Mouse (Mus musculus) MEL (cell line): ENCODE data around the gene Nptx1. TPM values are rescaled to one million over a fixed set of nuclear protein-coding genes. Genes with fewer than 3 reads are reported as not detected.

Experiments
- DNase-seq: peaks from one replicate; pipeline ENCODE4 v3.0.0; 2011; ENCODE audit warnings: low read depth, low spot score
- H3K27ac ChIP-seq: 2 replicates; pipeline ENCODE4 v1.5.1; 2012; ENCODE audit warnings: low read depth, mild to moderate bottlenecking, control low read depth, low read length, moderate library complexity; ENCODE audit not compliant: control insufficient read depth
- H3K27me3 ChIP-seq, 2 experiments: fragments of 150-350 bp in 1 of 2; sonication (generic) in 1 of 2; 2 replicates each; pipeline ENCODE4 v1.6.1; 2012; ENCODE audit warnings: low read length in 2 of 2, mild to moderate bottlenecking in 2 of 2, improper control_type of control experiment in 1 of 2, moderate library complexity in 1 of 2; ENCODE audit not compliant: insufficient read depth in 2 of 2, control insufficient read depth in 1 of 2
- H3K36me3 ChIP-seq, 2 experiments: 2 replicates each; pipeline ENCODE4 v1.6.1; 2012 to 2014; ENCODE audit warnings: low read length in 2 of 2, improper control_type of control experiment in 1 of 2, inconsistent platforms in 1 of 2, mild to moderate bottlenecking in 1 of 2; ENCODE audit not compliant: insufficient read depth in 2 of 2, control insufficient read depth in 1 of 2
- H3K4me1 ChIP-seq, 2 experiments: fragments of 150-350 bp in 1 of 2; sonication (generic) in 1 of 2; 2 replicates each; pipeline ENCODE4 v1.6.1; 2012; ENCODE audit warnings: low read length in 2 of 2, improper control_type of control experiment in 1 of 2, mild to moderate bottlenecking in 1 of 2; ENCODE audit not compliant: insufficient read depth in 2 of 2, control insufficient read depth in 1 of 2
- H3K4me3 ChIP-seq, 2 experiments: fragments of 150-350 bp in 1 of 2; sonication (generic) in 1 of 2; 2 replicates each; pipeline ENCODE4 v1.5.1; 2012; ENCODE audit warnings: low read depth in 2 of 2, low read length in 2 of 2, mild to moderate bottlenecking in 2 of 2, moderate library complexity in 2 of 2, control low read depth in 1 of 2, improper control_type of control experiment in 1 of 2; ENCODE audit not compliant: control insufficient read depth in 1 of 2, insufficient read depth in 1 of 2
- H3K79me2 ChIP-seq: 2 replicates; pipeline ENCODE4 v1.6.1; 2012; ENCODE audit warnings: mild to moderate bottlenecking, low read length, moderate library complexity; ENCODE audit not compliant: control insufficient read depth, poor library complexity, insufficient read depth
- H3K9ac ChIP-seq: 2 replicates; pipeline ENCODE4 v1.6.1; 2012; ENCODE audit warnings: low read depth, mild to moderate bottlenecking, control low read depth, low read length, moderate library complexity; ENCODE audit not compliant: control insufficient read depth, poor library complexity, severe bottlenecking
- H3K9me3 ChIP-seq: fragments of 150-350 bp; sonication (generic); replicated peaks from 2 replicates; pipeline ENCODE4 v1.6.1; 2012; ENCODE audit warnings: mild to moderate bottlenecking, low read length, improper control_type of control experiment, moderate library complexity; ENCODE audit not compliant: insufficient read depth
- BHLHE40 ChIP-seq: IDR thresholded peaks from 2 replicates; pipeline ENCODE4 v1.6.1; 2012; ENCODE audit warnings: low read depth, mild to moderate bottlenecking, inconsistent platforms, low read length, improper control_type of control experiment, borderline replicate concordance
- CHD1 ChIP-seq: IDR thresholded peaks from 2 replicates; pipeline ENCODE4 v1.6.1; 2012; ENCODE audit warnings: low read depth, mild to moderate bottlenecking, inconsistent platforms, low read length, improper control_type of control experiment
- CTCF ChIP-seq, 3 experiments: IDR thresholded peaks in 2 of 3; conservative IDR thresholded peaks in 1 of 3; 2 replicates each; pipeline ENCODE4 v1.5.1; 2011 to 2012; ENCODE audit warnings: low read length in 3 of 3, low read depth in 2 of 3, mild to moderate bottlenecking in 2 of 3, improper control_type of control experiment in 1 of 3, inconsistent platforms in 1 of 3, mixed read lengths in 1 of 3, moderate library complexity in 1 of 3; ENCODE audit not compliant: control insufficient read depth in 1 of 3, insufficient read depth in 1 of 3, poor library complexity in 1 of 3, severe bottlenecking in 1 of 3
- E2F4 ChIP-seq: IDR thresholded peaks from 2 replicates; pipeline ENCODE4 v1.6.1; 2011; ENCODE audit warnings: low read depth, low read length, improper control_type of control experiment, borderline replicate concordance
- ELF1 ChIP-seq: IDR thresholded peaks from 2 replicates; pipeline ENCODE4 v1.6.1; 2014; ENCODE audit warnings: low read depth, mild to moderate bottlenecking, inconsistent platforms, low read length, improper control_type of control experiment, moderate library complexity
- EP300 ChIP-seq, 2 experiments: IDR thresholded peaks; 2 replicates each; pipeline ENCODE4 v1.6.1; 2011; ENCODE audit warnings: improper control_type of control experiment in 2 of 2, low read length in 2 of 2, low read depth in 1 of 2, mild to moderate bottlenecking in 1 of 2
- HCFC1 ChIP-seq: IDR thresholded peaks from 2 replicates; pipeline ENCODE4 v1.6.1; 2012; ENCODE audit warnings: low read depth, mild to moderate bottlenecking, inconsistent platforms, low read length, improper control_type of control experiment, moderate library complexity
- JUND ChIP-seq: IDR thresholded peaks from 2 replicates; pipeline ENCODE4 v1.6.1; 2011; ENCODE audit warnings: low read depth, mild to moderate bottlenecking, improper control_type of control experiment, low read length
- KAT2A ChIP-seq: conservative IDR thresholded peaks from 2 replicates; pipeline ENCODE4 v1.6.1; 2012; ENCODE audit warnings: low read depth, low read length, improper control_type of control experiment, inconsistent platforms
- MAZ ChIP-seq: IDR thresholded peaks from 2 replicates; pipeline ENCODE4 v1.6.1; 2012; ENCODE audit warnings: low read depth, mild to moderate bottlenecking, inconsistent platforms, low read length, improper control_type of control experiment
- MEF2A ChIP-seq: IDR thresholded peaks from 2 replicates; pipeline ENCODE4 v1.6.1; 2014; ENCODE audit warnings: low read depth, mild to moderate bottlenecking, inconsistent platforms, low read length, improper control_type of control experiment; ENCODE audit not compliant: poor library complexity, insufficient replicate concordance, severe bottlenecking; ENCODE audit errors: extremely low read depth
- MXI1 ChIP-seq: IDR thresholded peaks from 2 replicates; pipeline ENCODE4 v1.6.1; 2011; ENCODE audit warnings: mild to moderate bottlenecking, low read depth, low read length, improper control_type of control experiment
- NRF1 ChIP-seq: IDR thresholded peaks from 2 replicates; pipeline ENCODE4 v1.6.1; 2014; ENCODE audit warnings: low read depth, mild to moderate bottlenecking, inconsistent platforms, low read length, improper control_type of control experiment, moderate library complexity; ENCODE audit not compliant: poor library complexity, insufficient read depth, severe bottlenecking
- POLR2A ChIP-seq, 2 experiments: IDR thresholded peaks; 2 replicates each; pipeline ENCODE4 v1.6.1; 2011 to 2012; ENCODE audit warnings: low read length in 2 of 2, mild to moderate bottlenecking in 2 of 2, control low read depth in 1 of 2, improper control_type of control experiment in 1 of 2, low read depth in 1 of 2, moderate library complexity in 1 of 2; ENCODE audit not compliant: control insufficient read depth in 1 of 2, insufficient read depth in 1 of 2, poor library complexity in 1 of 2
- POLR2AphosphoS5 ChIP-seq: IDR thresholded peaks from 2 replicates; pipeline ENCODE4 v1.6.1; 2012; ENCODE audit warnings: low read depth, borderline replicate concordance, mild to moderate bottlenecking, inconsistent platforms, low read length, moderate library complexity, mixed read lengths
- TBP ChIP-seq: IDR thresholded peaks from 2 replicates; pipeline ENCODE4 v1.8.0; 2011; ENCODE audit warnings: low read depth, low read length, improper control_type of control experiment
- UBTF ChIP-seq: IDR thresholded peaks from 2 replicates; pipeline ENCODE4 v1.6.1; 2012; ENCODE audit warnings: low read depth, mild to moderate bottlenecking, inconsistent platforms, low read length, improper control_type of control experiment, moderate library complexity, borderline replicate concordance; ENCODE audit not compliant: insufficient read depth
- USF1 ChIP-seq: IDR thresholded peaks from 2 replicates; pipeline ENCODE4 v1.6.1; 2014; ENCODE audit warnings: low read depth, mild to moderate bottlenecking, inconsistent platforms, low read length, improper control_type of control experiment, moderate library complexity
- ZC3H11A ChIP-seq: IDR thresholded peaks from 2 replicates; pipeline ENCODE4 v1.6.1; 2012; ENCODE audit warnings: low read depth, mild to moderate bottlenecking, inconsistent platforms, low read length, improper control_type of control experiment
- ZMIZ1 ChIP-seq: IDR thresholded peaks from 2 replicates; pipeline ENCODE4 v1.6.1; 2012; ENCODE audit warnings: low read depth, mild to moderate bottlenecking, inconsistent platforms, low read length, improper control_type of control experiment, moderate library complexity
- ZNF384 ChIP-seq: IDR thresholded peaks from 2 replicates; pipeline ENCODE4 v1.6.1; 2012; ENCODE audit warnings: low read depth, mild to moderate bottlenecking, inconsistent platforms, low read length, improper control_type of control experiment
- polyA plus RNA-seq, 2 experiments: library from polyadenylated mRNA; stranded (reverse) in 1 of 2; unstranded in 1 of 2; fragments of >175 nt in 1 of 2; fragments of >200 nt in 1 of 2; gene quantifications; 2 replicates each; pipeline versions ENCODE4 v1.2.1 to v1.2.4; 2012; ENCODE audit warnings: low replicate concordance in 2 of 2, low read depth in 1 of 2; ENCODE audit not compliant: insufficient read length in 2 of 2, insufficient read depth in 1 of 2, missing spikeins in 1 of 2
- total RNA-seq: library from RNA; depleted of rRNA; stranded (reverse); fragments of 300-350 nt; gene quantifications from 2 replicates; pipeline ENCODE4 v1.2.3, GENCODE M21; 2012

Nptx1 gene
- total and polyA plus RNA-seq, 3 experiments = not detected

DNA sequence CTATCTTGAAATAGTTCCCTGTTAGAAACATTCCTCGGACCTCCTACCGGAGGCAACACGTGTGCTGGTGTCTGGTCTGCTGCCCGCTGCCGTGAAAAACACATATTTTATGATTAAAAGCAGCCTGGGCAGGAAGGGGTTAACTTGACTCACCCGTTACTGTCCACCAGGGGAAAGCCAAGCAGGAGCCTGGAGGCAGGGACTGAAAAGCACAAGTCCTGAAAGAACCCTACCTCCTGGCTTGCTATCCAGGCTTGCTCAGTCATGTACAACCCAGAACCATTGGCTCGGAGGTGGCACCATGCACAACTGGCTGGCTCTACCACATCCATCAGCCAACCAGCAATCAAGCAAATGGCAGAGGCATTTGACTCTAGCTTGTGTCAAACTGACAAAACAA lies 13.8 kb downstream of the Nptx1 start:
- Histone ChIP-seq H3K4me3 (no peak overlapping the region), H3K4me1 (no peaks in the 10 kb centered on the region), H3K9me3 (no peaks in the 10 kb centered on the region), H3K36me3 (no peaks in the 10 kb centered on the region), H3K27me3 (peaks cover 0 to 1% of the 10 kb centered on the region in 2 experiments; a peak in 1 of 4 replicates), H3K27ac (no peak overlapping the region), H3K79me2 (no peaks in the 10 kb centered on the region), H3K9ac (no peak overlapping the region)
- DNase-seq = no peak
- TF ChIP-seq ELF1 (no peak), NRF1 (no peak), CHD1 (no peak), HCFC1 (no peak), UBTF (no peak), ZC3H11A (no peak), EP300 (IDR thresholded peaks at IDR 0.05; ENCODE audit: low read depth in 1 of 2, low read length in 2 of 2) (no peak), E2F4 (no peak), TBP (no peak), MAZ (no peak), ZNF384 (no peak), USF1 (no peak), JUND (no peak), MXI1 (no peak), MEF2A (no peak), BHLHE40 (no peak), KAT2A (no peak), POLR2A (IDR thresholded peaks at IDR 0.05; ENCODE audit: control insufficient read depth in 1 of 2, insufficient read depth in 1 of 2, low read depth in 1 of 2, low read length in 2 of 2, poor library complexity in 1 of 2) (no peak), ZMIZ1 (no peak)

DNA sequence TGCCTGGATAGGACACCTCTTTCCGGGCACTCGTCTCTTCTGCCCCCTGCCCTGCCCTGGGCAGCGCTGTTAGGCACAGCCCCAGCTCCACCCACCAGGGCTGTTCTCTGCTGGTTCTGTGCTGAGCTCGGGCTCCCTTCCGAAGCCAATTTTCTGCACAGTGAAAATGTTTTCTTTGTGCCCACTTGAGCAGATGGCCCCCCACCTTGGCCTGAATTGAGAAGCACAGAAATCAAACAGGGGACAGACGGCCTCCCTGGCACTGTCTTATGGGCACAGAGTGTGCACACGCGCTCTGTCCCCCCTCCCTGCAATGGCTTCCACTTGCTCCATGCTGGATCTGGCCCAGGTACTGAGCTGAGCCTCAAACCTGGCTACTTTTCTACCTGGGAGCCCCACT lies 15.1 kb downstream of the Nptx1 start:
- no peak overlapping the region for H3K9ac ChIP-seq
- H3K9me3 ChIP-seq = no peaks in the 10 kb centered on the region
- no peak overlapping the region for H3K27ac ChIP-seq
- H3K79me2 ChIP-seq = no peaks in the 10 kb centered on the region
- H3K27me3 ChIP-seq = peaks cover 0 to 1% of the 10 kb centered on the region in 2 experiments; a peak in 1 of 4 replicates
- no peak for TF ChIP-seq MXI1
- TF ChIP-seq POLR2AphosphoS5 = no peak
- TF ChIP-seq CTCF (IDR thresholded peaks at IDR 0.05 in 2 of 3, conservative IDR thresholded peaks at IDR 0.05 in 1 of 3; ENCODE audit: control insufficient read depth in 1 of 3, insufficient read depth in 1 of 3, low read depth in 2 of 3, low read length in 3 of 3, poor library complexity in 1 of 3, severe bottlenecking in 1 of 3) = no peak
- no peak for TF ChIP-seq POLR2A (IDR thresholded peaks at IDR 0.05; ENCODE audit: control insufficient read depth in 1 of 2, insufficient read depth in 1 of 2, low read depth in 1 of 2, low read length in 2 of 2, poor library complexity in 1 of 2)
- TF ChIP-seq EP300 (IDR thresholded peaks at IDR 0.05; ENCODE audit: low read depth in 1 of 2, low read length in 2 of 2) = no peak
- TF ChIP-seq JUND = no peak
- H3K4me1 ChIP-seq = no peaks in the 10 kb centered on the region
- H3K36me3 ChIP-seq = no peaks in the 10 kb centered on the region
- DNase-seq = no peak
- no peak overlapping the region for H3K4me3 ChIP-seq
